Mouse (Mus musculus) WW6 (cell line): Measurements from ENCODE around the gene Mast1.

Experiments
- DNase-seq: peaks from one replicate; pipeline ENCODE4 v3.0.0-alpha.2; 2013; ENCODE audit warnings: low read depth, low spot score

Gene Mast1

GRCm38 (mm10) chr8:84944478-84945160 is 7.5 kb upstream of the Mast1 start:
- peak; percentile 86 for DNase-seq

GRCm38 (mm10) chr8:84943699-84944098 is 6.5 kb upstream of the Mast1 start:
- no peak for DNase-seq

GRCm38 (mm10) chr8:84937620-84938485 is 694 bp upstream of the Mast1 start:
- DNase-seq, result no peak

- DNase-seq, result no peak
Measured at GRCm38 (mm10) chr8:84936041-84936961, 858 bp downstream of the Mast1 start.

- no peak for DNase-seq
Measured at GRCm38 (mm10) chr8:84935489-84935888, 1.7 kb downstream of the Mast1 start.

- DNase-seq, result no peak
Measured at GRCm38 (mm10) chr8:84934860-84935259, 2.3 kb downstream of the Mast1 start.

GRCm38 (mm10) chr8:84933767-84934559 is 3.2 kb downstream of the Mast1 start:
- no peak for DNase-seq

- DNase-seq, result no peak
Measured at GRCm38 (mm10) chr8:84930582-84930981, 6.6 kb downstream of the Mast1 start.

- DNase-seq, result no peak
Measured at GRCm38 (mm10) chr8:84928456-84929306, 8.5 kb downstream of the Mast1 start.

- DNase-seq, result no peak
Measured at GRCm38 (mm10) chr8:84927513-84927912, 9.6 kb downstream of the Mast1 start.

GRCm38 (mm10) chr8:84925557-84925956 is 11.6 kb downstream of the Mast1 start:
- DNase-seq, result no peak

- no peak for DNase-seq
Measured at GRCm38 (mm10) chr8:84921596-84921995, 15.6 kb downstream of the Mast1 start.

- no peak for DNase-seq
Measured at GRCm38 (mm10) chr8:84918646-84919045, 18.5 kb downstream of the Mast1 start.

- DNase-seq, result no peak
Measured at GRCm38 (mm10) chr8:84917781-84918180, 19.4 kb downstream of the Mast1 start.

GRCm38 (mm10) chr8:84915269-84915668 is 21.9 kb downstream of the Mast1 start:
- DNase-seq, result peak; percentile 98

GRCm38 (mm10) chr8:84913960-84914359 is 23.2 kb downstream of the Mast1 start:
- no peak for DNase-seq

- DNase-seq, result no peak
Measured at GRCm38 (mm10) chr8:84913502-84913900, 23.7 kb downstream of the Mast1 start.

- DNase-seq, result peak; percentile 87
Measured at GRCm38 (mm10) chr8:84912895-84913501, 24.2 kb downstream of the Mast1 start.

- no peak for DNase-seq
Measured at GRCm38 (mm10) chr8:84912391-84912790, 24.8 kb downstream of the Mast1 start.

GRCm38 (mm10) chr8:84911854-84912253 is 25.3 kb downstream of the Mast1 start:
- no peak for DNase-seq
